Mouse (Mus musculus) ES-E14 (cell line): ENCODE data around the gene Gm9903. TPM values are rescaled to one million over a fixed set of nuclear protein-coding genes. Genes with fewer than 3 reads are reported as not detected.
A peak's percentile ranks its signal among the peaks of the same experiment; 100 is the strongest.

ENCODE experiments used
- DNase-seq: peaks from one replicate; pipeline ENCODE4 v3.0.0-alpha.2; 2013; ENCODE audit warnings: low read depth, low spot score
- H3K27ac ChIP-seq: 2 replicates; pipeline ENCODE4 v1.5.1; 2012; ENCODE audit warnings: low read depth, mild to moderate bottlenecking, low read length, moderate library complexity, mixed read lengths; ENCODE audit not compliant: poor library complexity, insufficient read depth, severe bottlenecking
- H3K36me3 ChIP-seq: 2 replicates; pipeline ENCODE4 v1.6.1; 2012; ENCODE audit warnings: mild to moderate bottlenecking, low read length, moderate library complexity, mixed read lengths; ENCODE audit not compliant: control insufficient read depth, poor library complexity, insufficient read depth, severe bottlenecking
- H3K4me1 ChIP-seq, 2 experiments: fragments of 150-350 bp in 1 of 2; sonication (generic) in 1 of 2; 2 replicates each; pipeline ENCODE4 v1.6.1; 2012; ENCODE audit warnings: low read length in 2 of 2, mild to moderate bottlenecking in 1 of 2, mixed read lengths in 1 of 2; ENCODE audit not compliant: control insufficient read depth in 2 of 2, insufficient read depth in 2 of 2, poor library complexity in 1 of 2
- H3K4me3 ChIP-seq, 2 experiments: fragments of 150-350 bp in 1 of 2; sonication (generic) in 1 of 2; 2 replicates each; pipeline ENCODE4 v1.5.1; 2012; ENCODE audit warnings: low read length in 2 of 2, low read depth in 1 of 2, mild to moderate bottlenecking in 1 of 2, mixed read lengths in 1 of 2; ENCODE audit not compliant: insufficient read depth in 1 of 2, poor library complexity in 1 of 2, severe bottlenecking in 1 of 2
- H3K9ac ChIP-seq: 2 replicates; pipeline ENCODE4 v1.6.1; 2012; ENCODE audit warnings: low read depth, mild to moderate bottlenecking, low read length, mixed read lengths; ENCODE audit not compliant: poor library complexity, insufficient read depth, severe bottlenecking
- H3K9me3 ChIP-seq: fragments of 150-350 bp; sonication (generic); 2 replicates; pipeline ENCODE4 v1.6.1; 2012; ENCODE audit warnings: low read depth, mild to moderate bottlenecking, low read length; ENCODE audit not compliant: control insufficient read depth, insufficient read depth
- CHD2 ChIP-seq: IDR thresholded peaks from 2 replicates; pipeline ENCODE4 v1.6.1; 2014; ENCODE audit warnings: mild to moderate bottlenecking, low read depth, low read length, inconsistent platforms
- HCFC1 ChIP-seq: IDR thresholded peaks from 2 replicates; pipeline ENCODE4 v1.6.1; 2012; ENCODE audit warnings: low read length, inconsistent platforms, borderline replicate concordance; ENCODE audit not compliant: insufficient read depth
- MAFK ChIP-seq: IDR thresholded peaks from 2 replicates; pipeline ENCODE4 v1.6.1; 2014; ENCODE audit warnings: mild to moderate bottlenecking, low read depth, low read length, inconsistent platforms; ENCODE audit not compliant: insufficient read depth
- ZC3H11A ChIP-seq: IDR thresholded peaks from 2 replicates; pipeline ENCODE4 v1.6.1; 2012; ENCODE audit warnings: low read depth, mild to moderate bottlenecking, inconsistent platforms, low read length, borderline replicate concordance
- ZNF384 ChIP-seq: IDR thresholded peaks from 2 replicates; pipeline ENCODE4 v1.6.1; 2012; ENCODE audit warnings: low read depth, low read length, inconsistent platforms
- in situ Hi-C, 2 experiments: fragments of 600-800 bp; cut with MboI; formaldehyde crosslinking; loops; one replicate each; pipeline ENCODE4 v1.15.1; 2025; ENCODE audit warnings: low sequenced_read_pairs in 2 of 2, inconsistent platforms in 1 of 2; ENCODE audit not compliant: unreplicated experiment in 2 of 2
- total RNA-seq: library from RNA; depleted of rRNA; stranded (reverse); fragments of 300-350 nt; gene quantifications from 2 replicates; pipeline ENCODE4 v1.2.3, GENCODE M21; 2012

The Gm9903 gene
- total RNA-seq, 1 experiment = 0.13 TPM

DNA sequence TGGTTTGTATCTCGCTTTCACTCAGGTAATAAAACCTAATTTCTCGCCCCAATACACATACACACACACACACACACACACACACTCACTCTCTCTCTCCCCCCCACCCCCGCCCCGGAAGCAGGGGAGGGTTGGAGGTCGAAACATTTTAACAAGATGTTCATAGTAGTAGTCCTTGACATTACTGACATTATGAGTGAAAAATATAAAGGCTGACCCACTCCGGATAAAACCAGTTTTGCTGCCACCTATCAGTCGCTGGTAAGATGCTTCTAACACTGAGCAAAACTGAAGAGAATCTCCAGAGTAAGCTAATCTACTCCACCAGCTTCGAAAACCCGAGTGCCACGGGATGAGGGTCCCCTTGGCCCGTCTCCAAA lies 21.8 kb downstream of the Gm9903 start:
- H3K4me1 ChIP-seq = no peaks in the 10 kb centered on the region
- H3K27ac ChIP-seq = peak overlapping the region; percentile 84
- peak overlapping the region; percentile 80 to 95 for H3K4me3 ChIP-seq
- no peak for DNase-seq
- H3K36me3 ChIP-seq = peaks cover 17% of the 10 kb centered on the region
- no peaks in the 10 kb centered on the region for H3K9me3 ChIP-seq
- TF ChIP-seq HCFC1 = no peak
- no peak for TF ChIP-seq ZNF384
- no peak for TF ChIP-seq MAFK
- TF ChIP-seq ZC3H11A = no peak
- TF ChIP-seq CHD2 = no peak
- peak overlapping the region; percentile 88 for H3K9ac ChIP-seq
- in situ Hi-C loops = no loop called here

- TF ChIP-seq ZNF384 (no peak), ZC3H11A (no peak), HCFC1 (peak; percentile 76; the same call in 1 of the 2 replicates)
- Histone ChIP-seq H3K27ac (peak within 1 kb of the TSS; percentile 84), H3K36me3 (peaks cover 14% of the 10 kb centered on the region), H3K9me3 (no peaks in the 10 kb centered on the region), H3K4me1 (no peaks in the 10 kb centered on the region; a peak in 1 of 4 replicates), H3K9ac (peak within 1 kb of the TSS; percentile 95), H3K4me3 (peak within 1 kb of the TSS; percentile 80 to 95)
- peak; percentile 95 for DNase-seq
- in situ Hi-C loops = no loop called here
Measured at GRCm38 (mm10) chr5:33651921-33652782, 22.4 kb downstream of the Gm9903 start, which contains the start of gene Slbp. Slbp (minus strand) TSS chr5:33652574.

GRCm38 (mm10) chr5:33652783-33653173 lies 23.1 kb downstream of the Gm9903 start:
- no peaks in the 10 kb centered on the region; a peak in 1 of 4 replicates for H3K4me1 ChIP-seq
- H3K9me3 ChIP-seq = no peaks in the 10 kb centered on the region
- H3K36me3 ChIP-seq = peaks cover 11% of the 10 kb centered on the region

DNA sequence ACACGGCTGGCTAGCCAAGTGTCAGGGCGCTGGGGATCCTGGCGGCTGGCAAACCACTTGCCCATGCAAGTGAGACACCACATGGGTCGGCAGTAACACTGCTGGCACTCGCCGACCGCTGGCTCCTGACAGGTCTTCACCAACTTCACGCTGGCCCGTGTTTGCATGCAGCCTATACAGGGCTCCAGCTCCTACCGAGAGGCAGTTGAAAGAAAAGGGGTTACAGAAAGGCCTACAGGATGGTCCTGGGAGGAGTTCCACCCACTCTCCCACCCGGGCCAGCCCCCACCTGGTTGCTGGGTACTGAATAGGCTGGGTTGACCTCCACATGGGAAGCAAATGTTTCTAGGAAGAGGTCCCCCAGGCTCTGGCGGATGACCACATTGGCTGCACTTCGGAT lies 24.7 kb downstream of the Gm9903 start:
- no peak overlapping the region for H3K27ac ChIP-seq
- in situ Hi-C loops = no loop called here
- TF ChIP-seq ZNF384 (no peak), HCFC1 (no peak), CHD2 (no peak), ZC3H11A (no peak), MAFK (no peak)
- H3K36me3 ChIP-seq = peaks cover 7% of the 10 kb centered on the region
- no peaks in the 10 kb centered on the region for H3K9me3 ChIP-seq
- DNase-seq = no peak
- no peak overlapping the region for H3K4me3 ChIP-seq
- no peak overlapping the region for H3K9ac ChIP-seq
- peaks cover 0 to under 1% of the 10 kb centered on the region in 2 experiments; a peak in 1 of 4 replicates for H3K4me1 ChIP-seq

More at GRCm38 (mm10) chr5:33652783-33653173, 23.1 kb downstream of the Gm9903 start:
- in situ Hi-C loops = no loop called here
- peak overlapping the region; percentile 59 to 95 for H3K4me3 ChIP-seq
- DNase-seq = no peak
- peak overlapping the region; percentile 95 for H3K9ac ChIP-seq
- no peak overlapping the region for H3K27ac ChIP-seq
- TF ChIP-seq MAFK (no peak), ZC3H11A (no peak), CHD2 (no peak), ZNF384 (no peak), HCFC1 (no peak)
